Mouse (Mus musculus) heart, adult 2 months (tissue): Measurements from ENCODE around the gene Camk1d.

Experiments used
- CTCF ChIP-seq: fragments of 200-600 bp; IDR thresholded peaks from 2 replicates; pipeline ENCODE4 v1.8.1; 2022; ENCODE audit warnings: antibody characterized with exemption, mild to moderate bottlenecking, moderate library complexity
- EP300 ChIP-seq: fragments of 200-500 bp; IDR thresholded peaks from 2 replicates; pipeline ENCODE4 v1.6.1; 2011; ENCODE audit warnings: low read depth, low read length, control low read depth; ENCODE audit not compliant: insufficient read depth
- POLR2A ChIP-seq: fragments of 200-500 bp; IDR thresholded peaks from 2 replicates; pipeline ENCODE4 v1.6.1; 2011; ENCODE audit warnings: mild to moderate bottlenecking, low read depth, low read length, control low read depth; ENCODE audit not compliant: insufficient read depth

GRCm38 (mm10) chr2:5316217-5316616, 398.1 kb downstream of the Camk1d start:
- TF ChIP-seq POLR2A: no peak
- TF ChIP-seq EP300: no peak
- no peak for TF ChIP-seq CTCF
